Mouse (Mus musculus): ENCODE measurements around the gene Rps29.

The Rps29 gene

GRCm38 (mm10) chr12:69158765-69159577 is at the start of gene Rps29:
Gene Rps29 (minus strand): TSS chr12:69159186.
- DNase-seq (ENCODE audit: low read depth, low spot score) = peak; percentile 100

- peak; percentile 62 for DNase-seq (ENCODE audit: low read depth, low spot score)
These were observed 49.5 kb upstream of the Rps29 start for GRCm38 (mm10) chr12:69208520-69208919.

GRCm38 (mm10) chr12:69207926-69208325 is 48.9 kb upstream of the Rps29 start:
- DNase-seq (ENCODE audit: low read depth, low spot score) = no peak

GRCm38 (mm10) chr12:69207396-69207795 is 48.4 kb upstream of the Rps29 start:
- no peak for DNase-seq (ENCODE audit: low read depth, low spot score)

- no peak for DNase-seq (ENCODE audit: low read depth, low spot score)
These were observed 45.3 kb upstream of the Rps29 start, which contains the start of gene Gm49384 for GRCm38 (mm10) chr12:69204052-69204833. Gene Gm49384 (minus strand): TSS chr12:69204267.

GRCm38 (mm10) chr12:69198985-69199384 is 40.0 kb upstream of the Rps29 start:
- DNase-seq (ENCODE audit: low read depth, low spot score) = no peak

GRCm38 (mm10) chr12:69198164-69198535 is 39.2 kb upstream of the Rps29 start, which contains the start of gene Dnaaf2:
Gene Dnaaf2 (minus strand): TSS chr12:69198429.
- DNase-seq (ENCODE audit: low read depth, low spot score) = peak; percentile 61

- peak; percentile 34 for DNase-seq (ENCODE audit: low read depth, low spot score)
These were observed 38.6 kb upstream of the Rps29 start for GRCm38 (mm10) chr12:69197378-69198163.

GRCm38 (mm10) chr12:69196444-69197377 is 37.7 kb upstream of the Rps29 start, which contains the start of gene Gm49383:
Gene Gm49383 (minus strand): TSS chr12:69197104.
- no peak for DNase-seq (ENCODE audit: low read depth, low spot score)

GRCm38 (mm10) chr12:69192637-69193036 is 33.7 kb upstream of the Rps29 start:
- DNase-seq (ENCODE audit: low read depth, low spot score) = no peak

GRCm38 (mm10) chr12:69191396-69191795 is 32.4 kb upstream of the Rps29 start:
- no peak for DNase-seq (ENCODE audit: low read depth, low spot score)

GRCm38 (mm10) chr12:69190522-69190921 is 31.5 kb upstream of the Rps29 start:
- DNase-seq (ENCODE audit: low read depth, low spot score) = no peak

- no peak for DNase-seq (ENCODE audit: low read depth, low spot score)
These were observed 31.1 kb upstream of the Rps29 start for GRCm38 (mm10) chr12:69190074-69190473.

GRCm38 (mm10) chr12:69186811-69187471 is 28.0 kb upstream of the Rps29 start:
- no peak for DNase-seq (ENCODE audit: low read depth, low spot score)

GRCm38 (mm10) chr12:69185371-69185770 is 26.4 kb upstream of the Rps29 start:
- no peak for DNase-seq (ENCODE audit: low read depth, low spot score)

GRCm38 (mm10) chr12:69184342-69185295 is 25.6 kb upstream of the Rps29 start:
- no peak for DNase-seq (ENCODE audit: low read depth, low spot score)

- peak; percentile 95 for DNase-seq (ENCODE audit: low read depth, low spot score)
These were observed 24.8 kb upstream of the Rps29 start, which contains the start of the genes Rpl36al and Mgat2 for GRCm38 (mm10) chr12:69183583-69184308. Gene Rpl36al (minus strand): TSS chr12:69184083. Gene Mgat2 (plus strand): TSS chr12:69184157.

- no peak for DNase-seq (ENCODE audit: low read depth, low spot score)
These were observed 22.8 kb upstream of the Rps29 start for GRCm38 (mm10) chr12:69181800-69182199.

Data from ES-CJ7 (cell line).